In the genomic region with DNA sequence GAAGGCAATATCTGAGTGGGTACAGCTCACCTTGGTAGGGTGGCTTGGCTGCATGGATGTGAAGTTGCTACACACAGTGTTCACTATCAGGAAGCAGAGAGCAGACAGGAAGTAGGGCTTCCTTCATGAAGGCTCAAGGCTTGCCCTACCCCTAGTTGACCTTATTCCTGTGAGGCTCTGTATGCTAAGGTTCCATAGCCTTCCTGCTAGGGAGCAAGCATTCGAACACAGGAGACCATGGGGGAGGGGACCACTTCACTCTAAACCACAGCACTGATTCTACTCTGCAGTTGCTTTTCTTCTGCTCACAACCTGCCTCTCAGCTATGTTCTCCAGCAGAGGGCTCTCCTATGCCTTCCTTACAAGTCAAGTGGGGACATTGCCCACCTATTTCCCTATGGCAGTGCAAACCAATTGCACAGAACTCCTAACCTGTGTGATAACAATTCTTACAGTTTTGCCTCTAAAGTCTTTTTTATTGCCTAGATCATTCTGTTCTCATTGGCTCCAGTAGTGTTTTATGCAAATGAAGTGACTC, we compare ENCODE assay signal across 20 mouse cellular contexts.
A peak's percentile ranks its signal among the peaks of the same experiment; 100 is the strongest.
DNase-seq lines count a peak whose midpoint lies in the region; ATAC-seq and TF ChIP-seq lines count a peak whose summit lies in the region.
"Had no signal": no experiment of that assay in that cellular context is flagged by ENCODE, and none has a peak within 500 bp of the region (broad histone marks: within the 10 kb centered on the region; RNA-seq: fewer than 3 reads in every experiment).

No protein-coding gene starts in this region.

- WGBS in intestine, postnatal 0 days: 28% methylated on average over 1 of the region's 1 CpGs
- WGBS in intestine, embryonic 15.5 days: 22% methylated on average over 1 of the region's 1 CpGs

- H3K9me3 ChIP-seq in intestine, postnatal 0 days (ENCODE audit: control insufficient read depth): no peaks in the 10 kb centered on the region
- no peaks in the 10 kb centered on the region for H3K9me3 ChIP-seq in intestine, embryonic 15.5 days
- H3K9me3 ChIP-seq in megakaryocyte, embryonic 14.5 days: peaks cover 13% of the 10 kb centered on the region
- H3K9me3 ChIP-seq: embryonic facial prominence, embryonic 12.5 days; heart, embryonic 13.5 days; liver, embryonic 13.5 days had no signal

- H3K4me1 ChIP-seq in intestine, postnatal 0 days (replicated peaks; ENCODE audit: control insufficient read depth, insufficient read depth, low read length): no peaks in the 10 kb centered on the region
- no peaks in the 10 kb centered on the region for H3K4me1 ChIP-seq in intestine, embryonic 15.5 days (replicated peaks)
- peaks cover 27% of the 10 kb centered on the region for H3K4me1 ChIP-seq in megakaryocyte, embryonic 14.5 days
- H3K4me1 ChIP-seq: embryonic facial prominence, embryonic 12.5 days; heart, embryonic 13.5 days; liver, embryonic 13.5 days had no signal

- no peaks in the 10 kb centered on the region for H3K27me3 ChIP-seq in intestine, postnatal 0 days (replicated peaks; ENCODE audit: control insufficient read depth, insufficient read depth, low read length)
- H3K27me3 ChIP-seq in intestine, embryonic 15.5 days (replicated peaks): no peaks in the 10 kb centered on the region
- no peaks in the 10 kb centered on the region for H3K27me3 ChIP-seq in megakaryocyte, embryonic 14.5 days (replicated peaks)
- H3K27me3 ChIP-seq: embryonic facial prominence, embryonic 12.5 days; heart, embryonic 13.5 days; liver, embryonic 13.5 days had no signal

- H3K36me3 ChIP-seq in intestine, postnatal 0 days (ENCODE audit: control insufficient read depth, insufficient read depth): no peaks in the 10 kb centered on the region
- H3K36me3 ChIP-seq in intestine, embryonic 15.5 days: no peaks in the 10 kb centered on the region
- H3K36me3 ChIP-seq in megakaryocyte, embryonic 14.5 days (replicated peaks; ENCODE audit: low read length): peaks cover 4% of the 10 kb centered on the region
- H3K36me3 ChIP-seq: embryonic facial prominence, embryonic 12.5 days; G1E; heart, embryonic 13.5 days; liver, embryonic 13.5 days had no signal

- H3K9ac ChIP-seq in intestine, postnatal 0 days (ENCODE audit: low read depth, low read length): no peak overlapping the region
- H3K9ac ChIP-seq in intestine, embryonic 15.5 days: no peak overlapping the region
- H3K9ac ChIP-seq: embryonic facial prominence, embryonic 12.5 days; heart, embryonic 13.5 days; liver, embryonic 13.5 days had no signal

- no peak overlapping the region for H3K4me2 ChIP-seq in intestine, postnatal 0 days (replicated peaks; ENCODE audit: low read depth)
- no peak overlapping the region for H3K4me2 ChIP-seq in intestine, embryonic 15.5 days (replicated peaks)
- H3K4me2 ChIP-seq: embryonic facial prominence, embryonic 12.5 days; heart, embryonic 13.5 days; liver, embryonic 13.5 days had no signal

- peak; percentile 39 for DNase-seq in brain, adult 2 months (ENCODE audit: low read depth, low spot score)
- DNase-seq in forelimb bud, embryonic 11.5 days (ENCODE audit: low read depth, low spot score): peak; percentile 7
- DNase-seq in layer of hippocampus, postnatal 36 days: no peak
- DNase-seq: cerebellum, adult 9-11 months; gastrocnemius, postnatal 36 days; heart, postnatal 4 days; kidney, adult 8-10 months; kidney, postnatal 4 days; liver, embryonic 13.5 days; lung, postnatal 14 days; right cerebral cortex, postnatal 4 days; thymus, postnatal 25 days had no signal

- peak; percentile 41; the same call in 1 of the 2 replicates for TF ChIP-seq CTCF in intestine, postnatal 0 days (IDR thresholded peaks at IDR 0.05; ENCODE audit: low read depth)

- H3K4me3 ChIP-seq in intestine, postnatal 0 days (ENCODE audit: low read depth, low read length): no peak overlapping the region
- H3K4me3 ChIP-seq in intestine, embryonic 15.5 days (replicated peaks): no peak overlapping the region
- peak overlapping the region; percentile 29 for H3K4me3 ChIP-seq in megakaryocyte, embryonic 14.5 days (replicated peaks)
- H3K4me3 ChIP-seq: embryonic facial prominence, embryonic 12.5 days; heart, embryonic 13.5 days; liver, embryonic 13.5 days had no signal

- no peak overlapping the region for H3K27ac ChIP-seq in intestine, postnatal 0 days (ENCODE audit: low read depth, low read length)
- no peak overlapping the region for H3K27ac ChIP-seq in intestine, embryonic 15.5 days
- H3K27ac ChIP-seq: embryonic facial prominence, embryonic 12.5 days; heart, embryonic 13.5 days; liver, embryonic 13.5 days had no signal

- ATAC-seq in intestine, postnatal 0 days: no peak
- no peak for ATAC-seq in intestine, embryonic 15.5 days
- no peak for ATAC-seq in megakaryocyte, adult 5-6 weeks (ENCODE audit: poor library complexity, severe bottlenecking)
- ATAC-seq: midbrain, embryonic 16.5 days had no signal

Comparison
In these comparisons a context has a peak if more than half of its experiments do, and no peak if none do; other contexts are left out.
1. DNase-seq: peak in brain, adult 2 months (single experiment) and forelimb bud, embryonic 11.5 days (single experiment); none in layer of hippocampus, postnatal 36 days (0 of 2).